In the genomic region with DNA sequence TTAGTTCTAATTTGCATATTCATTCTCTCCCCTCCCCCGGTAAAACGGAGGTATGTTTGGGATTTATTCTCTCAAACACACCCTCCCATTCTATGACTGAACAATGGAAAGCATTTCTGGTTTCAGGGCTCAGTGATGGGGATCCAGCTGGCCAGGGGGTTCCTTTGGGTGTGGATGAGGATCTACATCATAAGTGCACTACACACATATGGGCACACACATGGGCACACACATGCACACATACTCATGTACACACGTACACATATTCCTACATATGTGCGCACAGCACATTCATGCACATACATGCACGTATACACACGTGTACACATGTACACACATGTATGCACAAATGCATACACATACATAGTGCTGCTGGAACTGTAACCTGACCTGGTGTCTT, we compare ENCODE assay signal across 10 mouse cellular contexts.
DNase-seq lines count a peak whose midpoint lies in the region; ATAC-seq and TF ChIP-seq lines count a peak whose summit lies in the region.
"Had no signal": no experiment of that assay in that cellular context is flagged by ENCODE, and none has a peak within 500 bp of the region (broad histone marks: within the 10 kb centered on the region; RNA-seq: fewer than 3 reads in every experiment).

No protein-coding gene starts in this region.

- H3K9ac ChIP-seq in intestine, embryonic 14.5 days (ENCODE audit: low read length) = no peak overlapping the region
- no peak overlapping the region for H3K9ac ChIP-seq in intestine, embryonic 16.5 days (ENCODE audit: low read depth, low read length)
- H3K9ac ChIP-seq in midbrain, postnatal 0 days (replicated peaks; ENCODE audit: low read length, poor library complexity, severe bottlenecking) = no peak overlapping the region

- ATAC-seq in CD4-positive, CD25-positive, alpha-beta regulatory T cell, adult 4 months = no peak
- peak; percentile 28; the same call in 1 of the 2 replicates for ATAC-seq in intestine, embryonic 14.5 days (replicated peaks; ENCODE audit: low FRiP score, low TSS enrichment, low read depth)
- ATAC-seq in intestine, embryonic 16.5 days = no peak
- no peak for ATAC-seq in megakaryocyte, adult 5-6 weeks (ENCODE audit: poor library complexity, severe bottlenecking)
- peak; percentile 35; the same call in 1 of the 2 replicates for ATAC-seq in midbrain, postnatal 0 days (ENCODE audit: low FRiP score)

- no peak overlapping the region for H3K4me3 ChIP-seq in intestine, embryonic 14.5 days (ENCODE audit: low read depth, low read length)
- no peak overlapping the region for H3K4me3 ChIP-seq in intestine, embryonic 16.5 days (ENCODE audit: low read length)
- H3K4me3 ChIP-seq in megakaryocyte, embryonic 14.5 days (replicated peaks) = peak overlapping the region; percentile 81
- H3K4me3 ChIP-seq in midbrain, postnatal 0 days (ENCODE audit: low read depth, low read length) = no peak overlapping the region

- TF ChIP-seq CTCF in midbrain, postnatal 0 days (IDR thresholded peaks at IDR 0.05) = no peak

- no peaks in the 10 kb centered on the region for H3K36me3 ChIP-seq in intestine, embryonic 14.5 days (ENCODE audit: control insufficient read depth, insufficient read depth, low read length)
- H3K36me3 ChIP-seq in intestine, embryonic 16.5 days (ENCODE audit: control insufficient read depth, insufficient read depth, low read length) = no peaks in the 10 kb centered on the region
- H3K36me3 ChIP-seq in megakaryocyte, embryonic 14.5 days (replicated peaks; ENCODE audit: low read length) = no peaks in the 10 kb centered on the region
- no peaks in the 10 kb centered on the region for H3K36me3 ChIP-seq in midbrain, postnatal 0 days (ENCODE audit: insufficient read depth, low read length)
- H3K36me3 ChIP-seq: heart, embryonic 15.5 days; liver, embryonic 15.5 days had no signal

- peak; percentile 42 for DNase-seq in CD4-positive, CD25-positive, alpha-beta regulatory T cell, adult 2 months (ENCODE audit: low read depth, low spot score)
- no peak for DNase-seq in intestine, embryonic 14.5 days (ENCODE audit: low spot score)
- no peak for DNase-seq in midbrain, postnatal 0 days (ENCODE audit: low spot score)
- no peak for DNase-seq in adrenal gland, postnatal 10 days

- H3K4me1 ChIP-seq in intestine, embryonic 14.5 days (replicated peaks; ENCODE audit: control insufficient read depth, insufficient read depth, low read length) = peaks cover 6% of the 10 kb centered on the region; the same call in 1 of the 2 replicates
- H3K4me1 ChIP-seq in intestine, embryonic 16.5 days (ENCODE audit: control insufficient read depth, insufficient read depth, low read length) = peaks cover 9% of the 10 kb centered on the region; the same call in 1 of the 2 replicates
- peaks cover 57% of the 10 kb centered on the region for H3K4me1 ChIP-seq in megakaryocyte, embryonic 14.5 days
- H3K4me1 ChIP-seq in midbrain, postnatal 0 days (ENCODE audit: insufficient read depth, low read length) = peaks cover 3% of the 10 kb centered on the region; the same call in 1 of the 2 replicates

- no peak overlapping the region for H3K4me2 ChIP-seq in intestine, embryonic 14.5 days (ENCODE audit: low read length)
- H3K4me2 ChIP-seq in intestine, embryonic 16.5 days (ENCODE audit: low read depth, low read length) = no peak overlapping the region
- H3K4me2 ChIP-seq in midbrain, postnatal 0 days (ENCODE audit: low read depth, low read length, poor library complexity, severe bottlenecking) = no peak overlapping the region

- no peaks in the 10 kb centered on the region for H3K27me3 ChIP-seq in intestine, embryonic 14.5 days (replicated peaks; ENCODE audit: control insufficient read depth, insufficient read depth, low read length)
- no peaks in the 10 kb centered on the region for H3K27me3 ChIP-seq in intestine, embryonic 16.5 days (replicated peaks; ENCODE audit: control insufficient read depth, insufficient read depth, low read length)
- no peaks in the 10 kb centered on the region for H3K27me3 ChIP-seq in megakaryocyte, embryonic 14.5 days (replicated peaks)
- no peaks in the 10 kb centered on the region for H3K27me3 ChIP-seq in midbrain, postnatal 0 days (ENCODE audit: insufficient read depth, low read length)
- H3K27me3 ChIP-seq: heart, embryonic 15.5 days; liver, embryonic 15.5 days had no signal

- no peaks in the 10 kb centered on the region for H3K9me3 ChIP-seq in intestine, embryonic 14.5 days (ENCODE audit: control insufficient read depth, low read length)
- H3K9me3 ChIP-seq in intestine, embryonic 16.5 days (ENCODE audit: control insufficient read depth, low read length) = no peaks in the 10 kb centered on the region
- no peaks in the 10 kb centered on the region; the same call in 1 of the 2 replicates for H3K9me3 ChIP-seq in megakaryocyte, embryonic 14.5 days
- no peaks in the 10 kb centered on the region for H3K9me3 ChIP-seq in midbrain, postnatal 0 days (ENCODE audit: low read length)
- H3K9me3 ChIP-seq: heart, embryonic 15.5 days; liver, embryonic 15.5 days had no signal

- H3K27ac ChIP-seq in intestine, embryonic 14.5 days (ENCODE audit: low read depth) = no peak overlapping the region
- no peak overlapping the region for H3K27ac ChIP-seq in intestine, embryonic 16.5 days (ENCODE audit: low read length)
- H3K27ac ChIP-seq in midbrain, postnatal 0 days (ENCODE audit: low read depth, low read length) = no peak overlapping the region
- H3K27ac ChIP-seq: liver, embryonic 15.5 days had no signal

- 91% methylated on average over 6 of the region's 6 CpGs for WGBS in intestine, embryonic 14.5 days
- 90% methylated on average over 6 of the region's 6 CpGs for WGBS in intestine, embryonic 16.5 days
- 87% methylated on average over 6 of the region's 6 CpGs for WGBS in midbrain, postnatal 0 days

Comparison
In these comparisons a context has a peak if more than half of its experiments do, and no peak if none do; other contexts are left out.
1. ATAC-seq: peak in intestine, embryonic 14.5 days (single experiment) and midbrain, postnatal 0 days (single experiment); none in CD4-positive, CD25-positive, alpha-beta regulatory T cell, adult 4 months (single experiment), intestine, embryonic 16.5 days (single experiment) and megakaryocyte, adult 5-6 weeks (single experiment).